Mouse (Mus musculus): Measurements from ENCODE around the gene Rab3ip. TPM values are rescaled to one million over a fixed set of nuclear protein-coding genes. Genes with fewer than 3 reads are reported as not detected.

Gene Rab3ip
- 41.8 and 42.8 TPM in 2 replicates for polyA plus RNA-seq (2015; fragmentation: Nextera tagmentation; extraction: Ambion mirVana)

- no peaks in the 10 kb centered on the region for H3K9me3 ChIP-seq
- peaks cover 13% of the 10 kb centered on the region for H3K4me1 ChIP-seq
- peak within 1 kb of the TSS; percentile 72 for H3K4me2 ChIP-seq
- peak; percentile 95 for ATAC-seq (replicated peaks)
- H3K27ac ChIP-seq: peak within 1 kb of the TSS; percentile 86
- peak within 1 kb of the TSS; percentile 62 for H3K9ac ChIP-seq
- H3K36me3 ChIP-seq (replicated peaks): no peaks in the 10 kb centered on the region
- H3K4me3 ChIP-seq: peak within 1 kb of the TSS; percentile 75
- H3K27me3 ChIP-seq (replicated peaks): no peaks in the 10 kb centered on the region
- under 1% methylated on average over 69 of the region's 103 CpGs for WGBS
Measured at GRCm38 (mm10) chr10:116950009-116950769, at the start of gene Rab3ip. TSS of gene Rab3ip (minus strand) at chr10:116950769.

- Histone ChIP-seq H3K9ac (no peak overlapping the region), H3K27me3 (replicated peaks) (no peaks in the 10 kb centered on the region), H3K9me3 (no peaks in the 10 kb centered on the region), H3K4me2 (no peak overlapping the region), H3K4me1 (no peaks in the 10 kb centered on the region), H3K4me3 (no peak overlapping the region), H3K27ac (no peak overlapping the region), H3K36me3 (replicated peaks) (no peaks in the 10 kb centered on the region)
- WGBS: 87% methylated on average over 17 of the region's 17 CpGs
- no peak for ATAC-seq (replicated peaks)
Measured at GRCm38 (mm10) chr10:116998716-116999455, 48.3 kb upstream of the Rab3ip start.

GRCm38 (mm10) chr10:116996236-116996600 lies 45.6 kb upstream of the Rab3ip start:
- WGBS: 81% methylated on average over 6 of the region's 6 CpGs
- Histone ChIP-seq H3K27ac (no peak overlapping the region), H3K9me3 (no peaks in the 10 kb centered on the region), H3K4me3 (no peak overlapping the region), H3K36me3 (replicated peaks) (no peaks in the 10 kb centered on the region), H3K9ac (no peak overlapping the region), H3K4me2 (no peak overlapping the region), H3K27me3 (replicated peaks) (no peaks in the 10 kb centered on the region), H3K4me1 (no peaks in the 10 kb centered on the region)
- ATAC-seq (replicated peaks): no peak

- H3K27ac ChIP-seq: no peak overlapping the region
- no peaks in the 10 kb centered on the region for H3K4me1 ChIP-seq
- ATAC-seq (replicated peaks): no peak
- no peaks in the 10 kb centered on the region for H3K27me3 ChIP-seq (replicated peaks)
- no peak overlapping the region for H3K4me3 ChIP-seq
- H3K9ac ChIP-seq: no peak overlapping the region
- no peaks in the 10 kb centered on the region for H3K9me3 ChIP-seq
- no peak overlapping the region for H3K4me2 ChIP-seq
- 66% methylated on average over 6 of the region's 6 CpGs for WGBS
- no peaks in the 10 kb centered on the region for H3K36me3 ChIP-seq (replicated peaks)
Measured at GRCm38 (mm10) chr10:116995584-116996235, 45.1 kb upstream of the Rab3ip start.

- no peaks in the 10 kb centered on the region for H3K27me3 ChIP-seq (replicated peaks)
- no peaks in the 10 kb centered on the region for H3K9me3 ChIP-seq
- H3K4me3 ChIP-seq: no peak overlapping the region
- ATAC-seq (replicated peaks): no peak
- H3K27ac ChIP-seq: no peak overlapping the region
- 82% methylated on average over 5 of the region's 5 CpGs for whole genome bisulfite sequencing
- no peak overlapping the region for H3K4me2 ChIP-seq
- no peaks in the 10 kb centered on the region for H3K4me1 ChIP-seq
- no peaks in the 10 kb centered on the region for H3K36me3 ChIP-seq (replicated peaks)
- no peak overlapping the region for H3K9ac ChIP-seq
Measured at GRCm38 (mm10) chr10:116995162-116995561, 44.6 kb upstream of the Rab3ip start.

- H3K4me1 ChIP-seq: no peaks in the 10 kb centered on the region
- no peak overlapping the region for H3K4me2 ChIP-seq
- no peak for ATAC-seq (replicated peaks)
- H3K36me3 ChIP-seq (replicated peaks): no peaks in the 10 kb centered on the region
- H3K27me3 ChIP-seq (replicated peaks): no peaks in the 10 kb centered on the region
- H3K4me3 ChIP-seq: no peak overlapping the region
- no peak overlapping the region for H3K27ac ChIP-seq
- H3K9ac ChIP-seq: no peak overlapping the region
- 90% methylated on average over 8 of the region's 8 CpGs for WGBS
- no peaks in the 10 kb centered on the region for H3K9me3 ChIP-seq
Measured at GRCm38 (mm10) chr10:116993971-116994370, 43.4 kb upstream of the Rab3ip start.

- 0 out of 2 replicates have a peak, but pooled peaks have one; percentile 56 for ATAC-seq (replicated peaks)
- Histone ChIP-seq H3K4me2 (peak within 1 kb of the TSS; percentile 14; the same call in 1 of the 2 replicates), H3K4me1 (peaks cover 19% of the 10 kb centered on the region), H3K9me3 (no peaks in the 10 kb centered on the region), H3K9ac (no peak within 1 kb of the TSS), H3K27ac (no peak within 1 kb of the TSS), H3K36me3 (replicated peaks) (no peaks in the 10 kb centered on the region), H3K27me3 (replicated peaks) (no peaks in the 10 kb centered on the region), H3K4me3 (no peak within 1 kb of the TSS)
- WGBS: 22% methylated on average over 21 of the region's 21 CpGs
Measured at GRCm38 (mm10) chr10:116986264-116987082, 35.9 kb upstream of the Rab3ip start, which contains the start of gene Best3. TSS of gene Best3 (plus strand) at chr10:116986314.

GRCm38 (mm10) chr10:116984836-116985235 lies 34.3 kb upstream of the Rab3ip start:
- WGBS: 50% methylated on average over 12 of the region's 12 CpGs
- ATAC-seq (replicated peaks): no peak
- Histone ChIP-seq H3K27me3 (replicated peaks) (no peaks in the 10 kb centered on the region), H3K4me1 (peaks cover 19% of the 10 kb centered on the region), H3K36me3 (replicated peaks) (no peaks in the 10 kb centered on the region), H3K4me2 (no peak overlapping the region), H3K27ac (no peak overlapping the region), H3K4me3 (no peak overlapping the region), H3K9me3 (no peaks in the 10 kb centered on the region), H3K9ac (no peak overlapping the region)

- no peak for ATAC-seq (replicated peaks)
Measured at GRCm38 (mm10) chr10:116982526-116982925, 32.0 kb upstream of the Rab3ip start.

GRCm38 (mm10) chr10:116980888-116981287 lies 30.3 kb upstream of the Rab3ip start:
- Histone ChIP-seq H3K4me3 (no peak overlapping the region), H3K4me1 (0 out of 2 replicates have a peak, but pooled peaks cover under 1% of the 10 kb centered on the region), H3K27me3 (replicated peaks) (no peaks in the 10 kb centered on the region), H3K4me2 (no peak overlapping the region), H3K36me3 (replicated peaks) (no peaks in the 10 kb centered on the region), H3K27ac (no peak overlapping the region), H3K9me3 (no peaks in the 10 kb centered on the region), H3K9ac (no peak overlapping the region)
- 69% methylated on average over 3 of the region's 3 CpGs for WGBS
- ATAC-seq (replicated peaks): no peak

More at GRCm38 (mm10) chr10:116982526-116982925, 32.0 kb upstream of the Rab3ip start:
- Histone ChIP-seq H3K27me3 (replicated peaks) (no peaks in the 10 kb centered on the region), H3K4me2 (no peak overlapping the region), H3K27ac (no peak overlapping the region), H3K9ac (no peak overlapping the region), H3K9me3 (no peaks in the 10 kb centered on the region), H3K4me1 (peaks cover 17% of the 10 kb centered on the region), H3K4me3 (no peak overlapping the region), H3K36me3 (replicated peaks) (no peaks in the 10 kb centered on the region)
- WGBS: 78% methylated on average over 4 of the region's 4 CpGs

- WGBS: 85% methylated on average over 4 of the region's 4 CpGs
- Histone ChIP-seq H3K4me3 (no peak overlapping the region), H3K27me3 (replicated peaks) (no peaks in the 10 kb centered on the region)
Measured at GRCm38 (mm10) chr10:116980273-116980672, 29.7 kb upstream of the Rab3ip start.

More at GRCm38 (mm10) chr10:116980273-116980672, 29.7 kb upstream of the Rab3ip start:
- Histone ChIP-seq H3K36me3 (replicated peaks) (no peaks in the 10 kb centered on the region), H3K27ac (no peak overlapping the region), H3K4me2 (no peak overlapping the region), H3K9me3 (no peaks in the 10 kb centered on the region), H3K4me1 (no peaks in the 10 kb centered on the region), H3K9ac (no peak overlapping the region)
- no peak for ATAC-seq (replicated peaks)

All from midbrain, embryonic 15.5 days (tissue).